Mouse (Mus musculus) liver, embryonic 14.5 days (tissue): ENCODE measurements at regions not wholly inside any gene's neighbourhood (a gene's known extent, or its start where the extent isn't known, plus 50 kb on each side); places are given as distances from the start of the nearest gene placed in this dataset.
A peak's percentile ranks its signal among the peaks of the same experiment; 100 is the strongest.

Experiments used
- CTCF ChIP-seq: IDR thresholded peaks from 2 replicates; pipeline ENCODE4 v1.5.1; 2016; ENCODE audit warnings: antibody characterized with exemption, low read depth, control low read depth
- EP300 ChIP-seq: IDR thresholded peaks from 2 replicates; pipeline ENCODE4 v1.6.1; 2016; ENCODE audit warnings: antibody characterized with exemption, low read depth

- peak; percentile 99 for TF ChIP-seq CTCF
- TF ChIP-seq EP300 = no peak
Observed at GRCm38 (mm10) chr6:99803983-99804904, 78.1 kb upstream of the Prok2 start.
